Mouse (Mus musculus): ENCODE measurements around the gene Ms4a13. TPM values are rescaled to one million over a fixed set of nuclear protein-coding genes. Genes with fewer than 3 reads are reported as not detected.
"Not testable (repeated sequence)": the region's sequence is repeated elsewhere in the genome, so short reads cannot be mapped to it uniquely, and the experiment has no call there.

The Ms4a13 gene
- polyA plus RNA-seq, 1 experiment: not detected

DNA sequence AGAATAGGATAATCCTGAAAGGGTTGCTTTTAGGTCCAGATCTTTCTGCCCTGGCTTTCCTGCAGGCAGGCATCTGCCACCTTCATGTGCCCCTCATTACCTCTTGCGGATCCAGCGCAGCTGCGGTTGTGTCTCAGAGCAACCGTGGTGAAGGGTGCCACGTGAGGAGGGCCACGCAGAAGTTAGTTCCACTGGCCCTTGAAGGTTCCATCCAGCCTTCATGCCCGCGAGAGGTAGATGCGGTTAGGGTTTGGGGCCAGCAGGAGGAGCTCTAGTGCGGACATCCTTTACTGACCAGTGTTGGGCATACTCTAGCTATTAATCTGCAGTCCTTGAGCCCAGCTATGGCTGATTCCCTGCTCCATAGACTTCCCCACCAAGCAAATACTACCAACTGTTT is 31.4 kb downstream of the Ms4a13 start, which contains the start of gene 1700025F22Rik:
TSS of gene 1700025F22Rik (minus strand) at position 149 of the 400 bp plus-strand sequence.
- TF ChIP-seq CTCF (IDR thresholded peaks at IDR 0.05; ENCODE audit: borderline replicate concordance, insufficient read depth, low read length): 0 out of 2 replicates have a peak, but pooled peaks have one; percentile 14
- no peak for TF ChIP-seq POLR2A (IDR thresholded peaks at IDR 0.05; ENCODE audit: low read depth, low read length)
- Histone ChIP-seq H3K27ac (ENCODE audit: insufficient read depth, low read length) (no peak within 1 kb of the TSS), H3K4me3 (ENCODE audit: insufficient read depth, low read length) (no peak within 1 kb of the TSS), H3K4me1 (ENCODE audit: control insufficient read depth, insufficient read depth, low read length) (no peaks in the 10 kb centered on the region)

GRCm38 (mm10) chr19:11157890-11158289 is 38.6 kb downstream of the Ms4a13 start:
- H3K4me1 ChIP-seq (ENCODE audit: control insufficient read depth, insufficient read depth, low read length); H3K27ac ChIP-seq (ENCODE audit: insufficient read depth, low read length); H3K4me3 ChIP-seq (ENCODE audit: insufficient read depth, low read length): not testable (repeated sequence)

DNA sequence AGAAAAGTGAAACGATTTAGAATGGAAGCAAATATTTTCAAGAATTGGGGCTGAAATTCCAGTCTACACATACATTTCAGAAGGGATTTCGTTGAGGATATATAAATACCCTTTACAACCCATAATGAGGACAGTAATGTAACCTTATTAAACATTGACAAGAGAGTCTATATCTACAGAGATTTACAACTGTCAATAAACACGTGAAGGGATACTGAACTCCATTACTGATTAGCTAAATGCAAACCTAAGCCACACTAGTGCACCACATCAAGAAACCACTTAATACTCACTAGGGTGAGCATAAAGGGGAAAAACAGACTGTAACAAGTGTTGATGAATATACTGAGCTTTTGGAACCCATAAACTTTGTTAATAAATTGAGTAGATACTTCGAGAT is 61.2 kb downstream of the Ms4a13 start:
- H3K4me1 ChIP-seq (ENCODE audit: control insufficient read depth, insufficient read depth, low read length): no peaks in the 10 kb centered on the region
- H3K27ac ChIP-seq (ENCODE audit: insufficient read depth, low read length): no peak overlapping the region
- no peak overlapping the region for H3K4me3 ChIP-seq (ENCODE audit: insufficient read depth, low read length)
- no peak for TF ChIP-seq POLR2A (IDR thresholded peaks at IDR 0.05; ENCODE audit: low read depth, low read length)
- TF ChIP-seq CTCF (IDR thresholded peaks at IDR 0.05; ENCODE audit: borderline replicate concordance, insufficient read depth, low read length): no peak

- Histone ChIP-seq H3K27ac (ENCODE audit: insufficient read depth, low read length) (no peak overlapping the region), H3K4me3 (ENCODE audit: insufficient read depth, low read length) (no peak overlapping the region), H3K4me1 (ENCODE audit: control insufficient read depth, insufficient read depth, low read length) (no peaks in the 10 kb centered on the region)
- TF ChIP-seq POLR2A (IDR thresholded peaks at IDR 0.05; ENCODE audit: low read depth, low read length) (no peak), CTCF (IDR thresholded peaks at IDR 0.05; ENCODE audit: borderline replicate concordance, insufficient read depth, low read length) (no peak)
Observed at GRCm38 (mm10) chr19:11134852-11135251, 61.7 kb downstream of the Ms4a13 start.

DNA sequence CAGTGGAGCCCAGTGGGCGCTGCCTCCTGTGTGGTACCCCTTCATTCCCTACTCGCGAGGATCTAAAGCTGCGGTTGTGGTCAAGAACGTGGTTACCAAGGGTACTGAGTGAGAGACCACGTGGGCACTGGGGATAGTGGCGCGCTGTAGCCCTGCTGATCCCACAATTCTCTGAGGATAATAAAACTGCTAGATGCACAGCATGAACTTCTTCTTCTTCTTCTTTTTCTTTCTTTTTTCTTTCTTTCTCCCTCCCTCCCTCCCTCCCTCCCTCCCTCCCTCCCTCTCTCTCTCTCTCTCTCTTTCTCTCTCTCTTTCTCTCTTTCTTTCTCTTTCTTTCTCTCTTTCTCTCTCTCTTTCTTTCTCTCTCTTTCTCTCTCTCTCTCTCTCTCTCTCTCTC is 65.8 kb downstream of the Ms4a13 start, which contains the start of gene 1700017D01Rik:
TSS of gene 1700017D01Rik (minus strand) at position 101 of the 400 bp plus-strand sequence.
- H3K4me1 ChIP-seq (ENCODE audit: control insufficient read depth, insufficient read depth, low read length); H3K27ac ChIP-seq (ENCODE audit: insufficient read depth, low read length); H3K4me3 ChIP-seq (ENCODE audit: insufficient read depth, low read length): not testable (repeated sequence)

- H3K4me1 ChIP-seq (ENCODE audit: control insufficient read depth, insufficient read depth, low read length): no peaks in the 10 kb centered on the region
- no peak overlapping the region for H3K27ac ChIP-seq (ENCODE audit: insufficient read depth, low read length)
- no peak for TF ChIP-seq POLR2A (IDR thresholded peaks at IDR 0.05; ENCODE audit: low read depth, low read length)
- no peak for TF ChIP-seq CTCF (IDR thresholded peaks at IDR 0.05; ENCODE audit: borderline replicate concordance, insufficient read depth, low read length)
Observed at GRCm38 (mm10) chr19:11129702-11130101, 66.8 kb downstream of the Ms4a13 start.

DNA sequence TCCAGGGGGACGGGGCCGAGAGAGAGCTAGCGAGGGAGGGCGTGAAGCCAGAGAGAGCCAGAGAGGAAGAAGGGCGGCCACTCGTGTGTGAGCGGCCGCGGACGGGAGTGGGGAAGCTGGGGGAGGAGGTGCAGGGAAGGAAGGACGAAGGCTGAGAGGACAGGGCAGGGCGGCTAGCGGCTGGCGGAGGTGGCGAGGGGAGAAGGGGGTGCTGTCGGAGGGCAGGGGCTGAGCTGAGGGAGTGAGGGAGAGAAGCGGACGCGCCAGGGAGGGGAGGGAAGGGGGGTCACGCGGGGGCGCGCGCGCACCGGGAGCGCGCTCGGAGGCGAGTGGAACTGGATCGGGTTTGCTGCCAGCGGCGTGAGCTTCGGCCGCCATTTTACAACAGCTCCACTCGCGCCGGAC is 75.5 kb downstream of the Ms4a13 start:
- not testable (repeated sequence) for H3K4me1 ChIP-seq (ENCODE audit: control insufficient read depth, insufficient read depth, low read length); H3K27ac ChIP-seq (ENCODE audit: insufficient read depth, low read length)
- peak overlapping the region; percentile 55 for H3K4me3 ChIP-seq (ENCODE audit: insufficient read depth, low read length)

More at GRCm38 (mm10) chr19:11129702-11130101, 66.8 kb downstream of the Ms4a13 start:
- no peak overlapping the region for H3K4me3 ChIP-seq (ENCODE audit: insufficient read depth, low read length)

Other genes with a start within 250 kb of the Ms4a13 start
- gene Ccdc86, start 247.5 kb downstream of the Ms4a13 start, polyA plus RNA-seq (2011; ENCODE audit: insufficient read length, low read depth, missing spikeins): 12.3 and 13.1 TPM in 2 replicates
- gene Ms4a10, start 222.1 kb downstream of the Ms4a13 start, polyA plus RNA-seq (2011; ENCODE audit: insufficient read length, low read depth, missing spikeins): not detected in 2 replicates
- not detected in 2 replicates for gene Ms4a15, start 203.5 kb downstream of the Ms4a13 start, polyA plus RNA-seq (2011; ENCODE audit: insufficient read length, low read depth, missing spikeins)
- not detected in 2 replicates for gene Ms4a18, start 178.7 kb downstream of the Ms4a13 start, polyA plus RNA-seq (2011; ENCODE audit: insufficient read length, low read depth, missing spikeins)
- not detected in 2 replicates for gene Ms4a8a, start 115.6 kb downstream of the Ms4a13 start, polyA plus RNA-seq (2011; ENCODE audit: insufficient read length, low read depth, missing spikeins)
- not detected in 2 replicates for gene 1700017D01Rik, start 65.9 kb downstream of the Ms4a13 start, polyA plus RNA-seq (2011; ENCODE audit: insufficient read length, low read depth, missing spikeins)
- gene 1700025F22Rik, start 31.4 kb downstream of the Ms4a13 start, polyA plus RNA-seq (2011; ENCODE audit: insufficient read length, low read depth, missing spikeins): not detected in 2 replicates
- not detected in 2 replicates for gene Ms4a12, start 35.7 kb upstream of the Ms4a13 start, polyA plus RNA-seq (2011; ENCODE audit: insufficient read length, low read depth, missing spikeins)
- not detected in 2 replicates for gene Ms4a1, start 69.5 kb upstream of the Ms4a13 start, polyA plus RNA-seq (2011; ENCODE audit: insufficient read length, low read depth, missing spikeins)
- gene Ms4a5, start 87.1 kb upstream of the Ms4a13 start, polyA plus RNA-seq (2011; ENCODE audit: insufficient read length, low read depth, missing spikeins): not detected in 2 replicates
- gene Ms4a14, start 117.7 kb upstream of the Ms4a13 start, polyA plus RNA-seq (2011; ENCODE audit: insufficient read length, low read depth, missing spikeins): 0.37 TPM in 1 of 2 replicates, not detected in the other
- gene Ms4a7, start 139.4 kb upstream of the Ms4a13 start, polyA plus RNA-seq (2011; ENCODE audit: insufficient read length, low read depth, missing spikeins): 0.55 and 5.0 TPM in 2 replicates
- gene Ms4a4a, start 178.8 kb upstream of the Ms4a13 start, polyA plus RNA-seq (2011; ENCODE audit: insufficient read length, low read depth, missing spikeins): not detected in 2 replicates
- not detected in 2 replicates for gene Ms4a4c, start 208.0 kb upstream of the Ms4a13 start, polyA plus RNA-seq (2011; ENCODE audit: insufficient read length, low read depth, missing spikeins)
- gene Ms4a4b, start 246.8 kb upstream of the Ms4a13 start, polyA plus RNA-seq (2011; ENCODE audit: insufficient read length, low read depth, missing spikeins): not detected in 2 replicates

All from embryonic fibroblast, embryonic 13.5 days (primary cell).